Mouse (Mus musculus): ENCODE measurements around the gene Ddhd1. TPM values are rescaled to one million over a fixed set of nuclear protein-coding genes. Genes with fewer than 3 reads are reported as not detected.
A peak's percentile ranks its signal among the peaks of the same experiment; 100 is the strongest.

Ddhd1 gene
- polyA plus RNA-seq (2012; rRNA removed): 153 and 163 TPM in 2 replicates

- Histone ChIP-seq H3K36me3 (ENCODE audit: control insufficient read depth, insufficient read depth, low read length) (no peaks in the 10 kb centered on the region), H3K4me1 (ENCODE audit: control insufficient read depth, insufficient read depth, low read length) (no peaks in the 10 kb centered on the region; the same call in 1 of the 2 replicates), H3K27me3 (ENCODE audit: control insufficient read depth, insufficient read depth, low read length) (no peaks in the 10 kb centered on the region), H3K4me3 (ENCODE audit: control insufficient read depth, low read depth, low read length) (peak within 1 kb of the TSS; percentile 88), H3K27ac (ENCODE audit: control insufficient read depth, insufficient read depth, low read depth, low read length) (peak within 1 kb of the TSS; percentile 93)
- TF ChIP-seq POLR2A (IDR thresholded peaks at IDR 0.05; ENCODE audit: control insufficient read depth, low read depth, low read length) (peak; percentile 79), CTCF (IDR thresholded peaks at IDR 0.05; ENCODE audit: control insufficient read depth, insufficient read depth, insufficient replicate concordance, low read depth, low read length) (no peak)
Measured at GRCm38 (mm10) chr14:45657641-45658611, at the start of gene Ddhd1. TSS of gene Ddhd1 (minus strand) at chr14:45658143.

DNA sequence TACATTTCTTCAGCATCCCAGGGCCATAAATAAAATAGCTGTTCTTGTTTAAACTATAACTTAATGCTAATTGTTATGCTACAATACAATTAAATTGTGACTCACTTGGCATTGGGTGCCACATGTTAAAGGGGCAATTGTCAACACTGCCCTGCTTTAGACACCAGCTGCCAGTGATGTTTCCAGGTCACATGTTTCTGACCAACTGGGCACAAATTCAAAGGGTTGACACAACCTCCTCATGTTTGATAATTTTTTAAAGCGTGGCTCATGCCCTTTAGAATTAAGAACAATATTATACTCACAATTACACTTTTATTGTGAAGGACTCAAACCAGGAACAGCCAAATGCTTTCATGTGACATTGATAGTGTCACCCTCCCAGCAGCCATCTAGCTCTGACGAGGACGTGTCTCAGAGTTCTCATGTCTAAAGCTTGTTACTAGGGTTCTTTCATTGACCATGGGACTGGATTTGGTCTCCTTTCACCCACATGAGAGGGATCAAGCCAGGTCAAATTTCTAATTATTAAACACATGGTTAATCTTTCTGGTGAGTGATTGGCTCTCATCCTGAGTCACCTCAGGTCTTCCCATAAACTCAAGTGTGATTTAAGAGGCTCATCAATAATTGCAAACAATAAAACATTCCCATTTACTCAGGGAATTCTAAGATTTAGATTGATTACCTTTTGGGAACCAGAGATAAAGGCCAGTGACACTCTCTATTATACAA lies 49.4 kb upstream of the Ddhd1 start:
- Histone ChIP-seq H3K36me3 (ENCODE audit: control insufficient read depth, insufficient read depth, low read length) (no peaks in the 10 kb centered on the region), H3K4me1 (ENCODE audit: control insufficient read depth, insufficient read depth, low read length) (no peaks in the 10 kb centered on the region), H3K27ac (ENCODE audit: control insufficient read depth, insufficient read depth, low read depth, low read length) (no peak overlapping the region), H3K4me3 (ENCODE audit: control insufficient read depth, low read depth, low read length) (no peak overlapping the region), H3K27me3 (ENCODE audit: control insufficient read depth, insufficient read depth, low read length) (no peaks in the 10 kb centered on the region)
- no peak for TF ChIP-seq CTCF (IDR thresholded peaks at IDR 0.05; ENCODE audit: control insufficient read depth, insufficient read depth, insufficient replicate concordance, low read depth, low read length)
- no peak for TF ChIP-seq POLR2A (IDR thresholded peaks at IDR 0.05; ENCODE audit: control insufficient read depth, low read depth, low read length)

GRCm38 (mm10) chr14:45700031-45700572 lies 42.2 kb upstream of the Ddhd1 start:
- no peak for TF ChIP-seq CTCF (IDR thresholded peaks at IDR 0.05; ENCODE audit: control insufficient read depth, insufficient read depth, insufficient replicate concordance, low read depth, low read length)
- TF ChIP-seq POLR2A (IDR thresholded peaks at IDR 0.05; ENCODE audit: control insufficient read depth, low read depth, low read length): no peak
- no peaks in the 10 kb centered on the region for H3K36me3 ChIP-seq (ENCODE audit: control insufficient read depth, insufficient read depth, low read length)
- H3K4me1 ChIP-seq (ENCODE audit: control insufficient read depth, insufficient read depth, low read length): no peaks in the 10 kb centered on the region
- no peak overlapping the region for H3K27ac ChIP-seq (ENCODE audit: control insufficient read depth, insufficient read depth, low read depth, low read length)
- H3K4me3 ChIP-seq (ENCODE audit: control insufficient read depth, low read depth, low read length): no peak overlapping the region
- no peaks in the 10 kb centered on the region for H3K27me3 ChIP-seq (ENCODE audit: control insufficient read depth, insufficient read depth, low read length)

GRCm38 (mm10) chr14:45698867-45699266 lies 40.9 kb upstream of the Ddhd1 start:
- no peaks in the 10 kb centered on the region for H3K36me3 ChIP-seq (ENCODE audit: control insufficient read depth, insufficient read depth, low read length)
- H3K27ac ChIP-seq (ENCODE audit: control insufficient read depth, insufficient read depth, low read depth, low read length): no peak overlapping the region
- H3K4me3 ChIP-seq (ENCODE audit: control insufficient read depth, low read depth, low read length): no peak overlapping the region
- H3K4me1 ChIP-seq (ENCODE audit: control insufficient read depth, insufficient read depth, low read length): no peaks in the 10 kb centered on the region
- no peaks in the 10 kb centered on the region for H3K27me3 ChIP-seq (ENCODE audit: control insufficient read depth, insufficient read depth, low read length)
- TF ChIP-seq CTCF (IDR thresholded peaks at IDR 0.05; ENCODE audit: control insufficient read depth, insufficient read depth, insufficient replicate concordance, low read depth, low read length) (no peak), POLR2A (IDR thresholded peaks at IDR 0.05; ENCODE audit: control insufficient read depth, low read depth, low read length) (no peak)

GRCm38 (mm10) chr14:45696098-45696497 lies 38.2 kb upstream of the Ddhd1 start:
- Histone ChIP-seq H3K27me3 (ENCODE audit: control insufficient read depth, insufficient read depth, low read length) (no peaks in the 10 kb centered on the region), H3K4me1 (ENCODE audit: control insufficient read depth, insufficient read depth, low read length) (no peaks in the 10 kb centered on the region), H3K27ac (ENCODE audit: control insufficient read depth, insufficient read depth, low read depth, low read length) (no peak overlapping the region), H3K36me3 (ENCODE audit: control insufficient read depth, insufficient read depth, low read length) (no peaks in the 10 kb centered on the region), H3K4me3 (ENCODE audit: control insufficient read depth, low read depth, low read length) (no peak overlapping the region)
- TF ChIP-seq POLR2A (IDR thresholded peaks at IDR 0.05; ENCODE audit: control insufficient read depth, low read depth, low read length): no peak
- no peak for TF ChIP-seq CTCF (IDR thresholded peaks at IDR 0.05; ENCODE audit: control insufficient read depth, insufficient read depth, insufficient replicate concordance, low read depth, low read length)

GRCm38 (mm10) chr14:45693891-45694290 lies 35.9 kb upstream of the Ddhd1 start:
- Histone ChIP-seq H3K36me3 (ENCODE audit: control insufficient read depth, insufficient read depth, low read length) (no peaks in the 10 kb centered on the region), H3K27me3 (ENCODE audit: control insufficient read depth, insufficient read depth, low read length) (no peaks in the 10 kb centered on the region), H3K4me1 (ENCODE audit: control insufficient read depth, insufficient read depth, low read length) (peaks cover 5% of the 10 kb centered on the region), H3K27ac (ENCODE audit: control insufficient read depth, insufficient read depth, low read depth, low read length) (no peak overlapping the region), H3K4me3 (ENCODE audit: control insufficient read depth, low read depth, low read length) (no peak overlapping the region)
- TF ChIP-seq CTCF (IDR thresholded peaks at IDR 0.05; ENCODE audit: control insufficient read depth, insufficient read depth, insufficient replicate concordance, low read depth, low read length): no peak
- no peak for TF ChIP-seq POLR2A (IDR thresholded peaks at IDR 0.05; ENCODE audit: control insufficient read depth, low read depth, low read length)

All from testis, adult 2 months (tissue).